9 mouse cellular contexts compared by ENCODE assay signal in genomic region chr9:66510351-66510841, GRCm38 (mm10). TPM values are rescaled to one million over a fixed set of nuclear protein-coding genes. Genes with fewer than 3 reads are reported as not detected.
DNase-seq lines count a peak whose midpoint lies in the region; ATAC-seq and TF ChIP-seq lines count a peak whose summit lies in the region.
"Had no signal": no experiment of that assay in that cellular context is flagged by ENCODE, and none has a peak within 500 bp of the region (broad histone marks: within the 10 kb centered on the region; RNA-seq: fewer than 3 reads in every experiment).

No protein-coding gene starts in this region.

- H3K4me3 ChIP-seq in kidney, embryonic 15.5 days (replicated peaks) = peak overlapping the region; percentile 72
- no peak overlapping the region for H3K4me3 ChIP-seq in kidney, adult 2 months (ENCODE audit: insufficient read depth, low read depth, low read length)
- H3K4me3 ChIP-seq in heart, embryonic 16.5 days (ENCODE audit: low read length) = no peak overlapping the region
- H3K4me3 ChIP-seq in midbrain, embryonic 11.5 days (ENCODE audit: low read depth, low read length) = no peak overlapping the region

- H3K4me1 ChIP-seq in kidney, embryonic 15.5 days = peaks cover 33% of the 10 kb centered on the region
- peaks cover 18% of the 10 kb centered on the region for H3K4me1 ChIP-seq in kidney, adult 2 months (ENCODE audit: control insufficient read depth, insufficient read depth, low read length)
- H3K4me1 ChIP-seq in heart, embryonic 16.5 days (ENCODE audit: control insufficient read depth, insufficient read depth, low read length) = peaks cover 23% of the 10 kb centered on the region
- H3K4me1 ChIP-seq in midbrain, embryonic 11.5 days (ENCODE audit: control insufficient read depth, insufficient read depth, low read length) = peaks cover 29% of the 10 kb centered on the region

- DNase-seq in kidney, adult 2 months = no peak
- peak; percentile 87 for DNase-seq in cerebellum, adult 9-10 months
- DNase-seq in midbrain, embryonic 11.5 days (ENCODE audit: low spot score, missing footprints) = no peak
- no peak for DNase-seq in urinary bladder, postnatal 25 days (ENCODE audit: low spot score)
- no peak for DNase-seq in thymus, postnatal 25 days
- no peak for DNase-seq in kidney, postnatal 36 days

- H3K4me2 ChIP-seq in kidney, embryonic 15.5 days = peak overlapping the region; percentile 96; the same call in 1 of the 2 replicates
- peak overlapping the region; percentile 99 for H3K4me2 ChIP-seq in heart, embryonic 16.5 days (ENCODE audit: low read depth, low read length)
- H3K4me2 ChIP-seq in midbrain, embryonic 11.5 days = peak overlapping the region; percentile 98

- peak overlapping the region; percentile 100; the same call in 1 of the 2 replicates for H3K27ac ChIP-seq in kidney, embryonic 15.5 days
- no peak overlapping the region for H3K27ac ChIP-seq in kidney, adult 2 months (ENCODE audit: insufficient read depth, low read depth, low read length)
- H3K27ac ChIP-seq in heart, embryonic 16.5 days (ENCODE audit: low read length) = peak overlapping the region; percentile 99
- 0 out of 2 replicates have a peak overlapping the region, but pooled peaks have one; percentile 30 for H3K27ac ChIP-seq in midbrain, embryonic 11.5 days (ENCODE audit: low read depth, low read length)

- ATAC-seq in kidney, embryonic 15.5 days (replicated peaks; ENCODE audit: low FRiP score) = no peak
- no peak for ATAC-seq in heart, embryonic 16.5 days (replicated peaks; ENCODE audit: extremely low read depth, insufficient read depth, low FRiP score)
- no peak for ATAC-seq in midbrain, embryonic 11.5 days (ENCODE audit: low FRiP score)
- ATAC-seq: Patski had no signal

- no peaks in the 10 kb centered on the region for H3K27me3 ChIP-seq in kidney, embryonic 15.5 days
- H3K27me3 ChIP-seq in kidney, adult 2 months (replicated peaks; ENCODE audit: control insufficient read depth, insufficient read depth, low read length) = no peaks in the 10 kb centered on the region
- no peaks in the 10 kb centered on the region for H3K27me3 ChIP-seq in heart, embryonic 16.5 days (ENCODE audit: control insufficient read depth, insufficient read depth, low read length)
- H3K27me3 ChIP-seq in midbrain, embryonic 11.5 days (ENCODE audit: control insufficient read depth, insufficient read depth, low read length) = no peaks in the 10 kb centered on the region
- H3K27me3 ChIP-seq: Patski had no signal

- H3K36me3 ChIP-seq in kidney, embryonic 15.5 days = peaks cover 48% of the 10 kb centered on the region
- H3K36me3 ChIP-seq in kidney, adult 2 months (ENCODE audit: control insufficient read depth, insufficient read depth, low read length) = no peaks in the 10 kb centered on the region
- peaks cover 3% of the 10 kb centered on the region; the same call in 1 of the 2 replicates for H3K36me3 ChIP-seq in heart, embryonic 16.5 days (ENCODE audit: control insufficient read depth, insufficient read depth)
- peaks cover 6% of the 10 kb centered on the region; the same call in 1 of the 2 replicates for H3K36me3 ChIP-seq in midbrain, embryonic 11.5 days (ENCODE audit: control insufficient read depth, insufficient read depth, low read length)

- 77% methylated on average over 7 of the region's 7 CpGs for WGBS in kidney, embryonic 15.5 days
- WGBS in kidney, adult 2 months = 81% methylated on average over 7 of the region's 7 CpGs
- WGBS in heart, embryonic 16.5 days = 70% methylated on average over 7 of the region's 7 CpGs
- 73% methylated on average over 7 of the region's 7 CpGs for WGBS in midbrain, embryonic 11.5 days

- 0 out of 2 replicates have a peak overlapping the region, but pooled peaks have one; percentile 68 for H3K9ac ChIP-seq in kidney, embryonic 15.5 days
- peak overlapping the region; percentile 91; the same call in 1 of the 2 replicates for H3K9ac ChIP-seq in heart, embryonic 16.5 days (ENCODE audit: low read length)
- H3K9ac ChIP-seq in midbrain, embryonic 11.5 days (ENCODE audit: low read length) = peak overlapping the region; percentile 89; the same call in 1 of the 2 replicates

- no peak for TF ChIP-seq POLR2A in kidney, adult 2 months (IDR thresholded peaks at IDR 0.05; ENCODE audit: low read depth, low read length)

- H3K9me3 ChIP-seq in kidney, embryonic 15.5 days (replicated peaks) = no peaks in the 10 kb centered on the region
- H3K9me3 ChIP-seq in heart, embryonic 16.5 days (replicated peaks; ENCODE audit: control insufficient read depth, low read length) = no peaks in the 10 kb centered on the region
- H3K9me3 ChIP-seq in midbrain, embryonic 11.5 days (ENCODE audit: control insufficient read depth, low read length) = no peaks in the 10 kb centered on the region

- TF ChIP-seq CTCF in kidney, adult 2 months (conservative IDR thresholded peaks at IDR 0.05; ENCODE audit: insufficient read depth, insufficient read length, low read depth, low read length) = no peak

RNA-seq across cellular contexts. Expression of gene Fbxl22, which starts 4.0 kb away (rescaled TPM):
- polyA plus RNA-seq in kidney, embryonic 15.5 days (2015; fragmentation: Nextera tagmentation; extraction: Ambion mirVana) = 2.3 and 7.6 TPM in 2 replicates
- 0.74 and 1.6 TPM in 2 replicates for polyA plus RNA-seq in kidney, adult 2 months (2012; rRNA removed)
- polyA plus RNA-seq in heart, embryonic 16.5 days (2015; fragmentation: Nextera tagmentation; extraction: Ambion mirVana) = 86.1 and 87.5 TPM in 2 replicates
- polyA plus RNA-seq in midbrain, embryonic 11.5 days (2014; fragmentation: Nextera tagmentation; extraction: Ambion mirVana) = 1.8 and 2.1 TPM in 2 replicates

Comparison
In these comparisons a context has a peak if more than half of its experiments do, and no peak if none do; other contexts are left out.
1. RNA of gene Fbxl22, which starts 4.0 kb away (polyA plus RNA-seq): 86.1 to 87.5 TPM in heart, embryonic 16.5 days; 2.3 to 7.6 TPM in kidney, embryonic 15.5 days, 1.8 to 2.1 TPM in midbrain, embryonic 11.5 days and 0.74 to 1.6 TPM in kidney, adult 2 months; every median in the first group is over 10 times any median in the second.
2. Peak in every context shown above with its lines, with median percentiles within 50 percentile points of each other: H3K4me2 ChIP-seq and H3K9ac ChIP-seq.